Mouse (Mus musculus): ENCODE results near the gene Fer. TPM values are rescaled to one million over a fixed set of nuclear protein-coding genes. Genes with fewer than 3 reads are reported as not detected.

Gene Fer
- polyA plus RNA-seq, 1 experiment from 2014 or later, result 27.1 TPM

DNA sequence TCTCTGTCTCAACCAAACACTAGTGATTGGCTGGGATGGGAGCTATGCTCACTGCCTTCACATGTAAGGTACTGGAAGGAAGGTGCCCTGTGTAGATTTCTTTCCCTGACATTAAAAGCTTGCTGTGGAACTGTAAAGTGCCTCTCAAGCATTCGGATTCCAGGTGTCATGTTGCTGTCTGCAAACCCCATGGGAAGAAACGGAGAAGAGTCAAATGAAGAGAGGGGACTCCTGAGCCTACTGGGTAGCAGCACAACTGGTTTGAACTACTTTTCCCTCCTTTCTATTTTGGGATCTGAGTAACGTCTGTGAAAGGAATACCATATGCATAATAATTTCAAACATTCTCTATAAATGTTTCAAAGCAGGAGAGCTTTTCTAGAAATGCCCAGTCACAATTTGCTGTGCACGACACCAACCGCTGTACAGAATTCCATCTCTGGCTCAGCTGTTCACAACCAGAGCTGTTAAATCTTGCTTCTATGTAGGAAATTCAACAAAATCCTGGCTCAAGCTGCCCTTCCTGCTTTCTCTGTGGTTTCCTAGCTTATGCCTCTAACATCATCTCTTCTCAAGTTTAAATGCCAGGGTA lies 256.9 kb downstream of the Fer start:
- DNase-seq (ENCODE audit: extremely low spot score, low spot score), result no peak
- Histone ChIP-seq H3K9me3 (no peaks in the 10 kb centered on the region), H3K27me3 (ENCODE audit: poor library complexity, severe bottlenecking) (no peaks in the 10 kb centered on the region), H3K4me3 (no peak overlapping the region), H3K4me1 (peaks cover 4% of the 10 kb centered on the region; the same call in 1 of the 2 replicates), H3K36me3 (replicated peaks) (no peaks in the 10 kb centered on the region), H3K27ac (no peak overlapping the region)
- WGBS, result 80% methylated on average over 5 of the region's 5 CpGs

DNA sequence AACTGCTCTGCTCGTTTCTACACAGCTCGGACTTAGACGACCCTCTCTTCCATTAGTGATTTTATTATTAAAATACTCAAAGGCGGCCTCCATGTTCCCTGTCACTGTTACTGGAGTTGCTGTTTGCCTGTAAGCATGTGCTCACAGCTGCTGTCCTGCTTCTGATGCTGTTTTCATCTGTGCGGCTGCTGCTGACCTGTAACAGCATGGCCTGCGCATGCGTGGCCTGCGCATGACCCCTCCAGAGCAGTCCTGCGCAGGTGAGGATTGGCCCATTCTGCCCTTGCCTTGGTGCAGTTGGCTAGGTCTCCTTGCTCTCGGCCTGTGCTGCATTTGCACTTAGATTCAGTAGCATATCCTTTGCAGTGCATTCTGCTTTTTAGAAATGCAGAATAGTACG lies 259.7 kb downstream of the Fer start:
- H3K4me3 ChIP-seq, result no peak overlapping the region
- WGBS, result 90% methylated on average over 11 of the region's 11 CpGs
- H3K4me1 ChIP-seq, result no peaks in the 10 kb centered on the region
- H3K9me3 ChIP-seq, result no peaks in the 10 kb centered on the region
- no peak overlapping the region for H3K27ac ChIP-seq
- no peak for DNase-seq (ENCODE audit: extremely low spot score, low spot score)
- no peaks in the 10 kb centered on the region for H3K36me3 ChIP-seq (replicated peaks)
- H3K27me3 ChIP-seq (ENCODE audit: poor library complexity, severe bottlenecking), result no peaks in the 10 kb centered on the region

DNA sequence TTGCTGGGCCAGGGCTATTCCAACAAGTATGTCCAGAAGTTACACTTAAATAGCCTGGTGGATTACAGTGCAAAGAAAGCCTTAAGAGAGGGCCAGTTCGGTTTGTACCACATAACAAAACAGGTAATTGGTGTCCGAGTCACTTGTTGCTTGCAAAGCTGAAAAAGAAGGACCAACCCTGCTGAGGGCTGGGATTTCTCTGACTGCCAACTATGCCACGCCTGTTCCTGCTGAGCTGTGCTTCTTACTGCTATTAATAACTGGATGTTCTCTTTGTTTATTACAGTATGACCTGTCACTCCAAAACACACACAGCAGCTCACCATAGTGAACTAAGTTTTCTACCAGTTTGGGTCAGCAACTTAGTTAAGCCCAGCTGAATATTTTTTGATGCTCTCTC lies 260.9 kb downstream of the Fer start:
- H3K36me3 ChIP-seq (replicated peaks), result no peaks in the 10 kb centered on the region
- 84% methylated on average over 3 of the region's 3 CpGs for WGBS
- no peaks in the 10 kb centered on the region for H3K27me3 ChIP-seq (ENCODE audit: poor library complexity, severe bottlenecking)
- H3K27ac ChIP-seq, result no peak overlapping the region
- no peaks in the 10 kb centered on the region for H3K4me1 ChIP-seq
- no peaks in the 10 kb centered on the region for H3K9me3 ChIP-seq
- no peak for DNase-seq (ENCODE audit: extremely low spot score, low spot score)
- no peak overlapping the region for H3K4me3 ChIP-seq

DNA sequence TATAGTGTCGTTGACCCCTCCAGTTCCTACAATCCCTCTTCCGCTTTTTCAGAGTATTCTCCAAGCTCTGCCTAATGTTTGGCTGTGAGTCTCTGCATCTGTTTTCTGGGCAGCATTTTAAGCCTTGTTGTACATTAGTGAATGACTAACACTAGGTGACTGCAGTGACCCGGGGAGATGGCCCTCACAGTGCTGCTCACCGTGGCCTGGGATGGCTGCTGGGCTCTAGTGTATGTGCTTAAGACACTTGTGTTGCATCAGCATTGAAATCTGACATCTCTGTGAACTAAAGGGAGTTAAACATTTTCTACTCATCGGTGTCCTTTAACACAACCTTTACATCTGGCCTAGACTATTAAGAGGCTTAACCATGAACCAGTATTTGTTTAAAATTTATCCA lies 264.0 kb downstream of the Fer start:
- H3K4me3 ChIP-seq, result no peak overlapping the region
- no peaks in the 10 kb centered on the region for H3K9me3 ChIP-seq
- no peaks in the 10 kb centered on the region for H3K36me3 ChIP-seq (replicated peaks)
- H3K27me3 ChIP-seq (ENCODE audit: poor library complexity, severe bottlenecking), result no peaks in the 10 kb centered on the region
- DNase-seq (ENCODE audit: extremely low spot score, low spot score), result no peak
- no peak overlapping the region for H3K27ac ChIP-seq
- WGBS, result 91% methylated on average over 5 of the region's 5 CpGs
- peaks cover 5% of the 10 kb centered on the region; the same call in 1 of the 2 replicates for H3K4me1 ChIP-seq

DNA sequence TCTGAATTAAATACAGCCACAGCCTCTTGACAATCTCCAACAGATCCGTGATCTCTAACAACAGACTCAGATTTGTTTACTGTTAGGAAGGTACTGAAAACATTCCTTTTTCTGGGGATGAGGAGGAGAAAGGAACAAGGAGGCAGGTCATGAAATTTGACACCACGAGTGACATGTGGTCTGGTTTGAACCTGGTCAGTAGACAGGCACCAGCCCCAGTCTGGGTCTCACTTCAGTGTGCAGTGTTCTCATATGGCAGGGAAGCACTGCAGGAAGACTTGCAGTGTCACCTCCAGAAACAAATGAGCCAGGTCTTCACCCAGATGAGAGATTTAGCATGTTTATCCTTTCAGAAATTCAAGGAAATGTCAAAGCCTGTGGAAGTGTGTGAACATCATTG lies 266.9 kb downstream of the Fer start:
- Histone ChIP-seq H3K4me1 (peaks cover 5% of the 10 kb centered on the region; the same call in 1 of the 2 replicates), H3K36me3 (replicated peaks) (no peaks in the 10 kb centered on the region), H3K9me3 (no peaks in the 10 kb centered on the region), H3K27me3 (ENCODE audit: poor library complexity, severe bottlenecking) (no peaks in the 10 kb centered on the region), H3K4me3 (no peak overlapping the region), H3K27ac (no peak overlapping the region)
- WGBS, result 67% methylated on average over 2 of the region's 2 CpGs
- DNase-seq (ENCODE audit: extremely low spot score, low spot score), result no peak

DNA sequence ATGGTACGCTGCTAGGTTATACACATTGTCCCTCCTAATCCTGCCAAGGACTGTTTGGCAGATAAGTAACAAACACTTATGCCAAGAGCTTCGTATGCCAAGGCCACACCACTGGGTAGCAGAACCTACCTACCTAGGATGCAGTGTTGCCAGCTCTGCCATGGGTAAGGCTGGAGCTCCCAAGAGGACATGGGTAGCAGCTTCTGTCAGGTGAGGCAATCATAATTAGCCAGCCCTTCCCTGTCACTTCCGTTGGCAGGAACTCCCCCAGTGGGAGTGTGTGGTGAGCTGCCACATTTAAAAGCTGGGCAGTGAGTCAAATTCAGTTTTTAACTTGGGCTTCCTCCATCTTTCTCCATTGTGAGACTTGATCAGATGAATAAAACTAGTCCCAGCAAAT lies 267.5 kb downstream of the Fer start:
- WGBS, result 84% methylated on average over 3 of the region's 3 CpGs
- Histone ChIP-seq H3K27me3 (ENCODE audit: poor library complexity, severe bottlenecking) (no peaks in the 10 kb centered on the region), H3K4me3 (no peak overlapping the region), H3K4me1 (peaks cover 5% of the 10 kb centered on the region; the same call in 1 of the 2 replicates), H3K9me3 (no peaks in the 10 kb centered on the region), H3K36me3 (replicated peaks) (no peaks in the 10 kb centered on the region), H3K27ac (no peak overlapping the region)
- no peak for DNase-seq (ENCODE audit: extremely low spot score, low spot score)

DNA sequence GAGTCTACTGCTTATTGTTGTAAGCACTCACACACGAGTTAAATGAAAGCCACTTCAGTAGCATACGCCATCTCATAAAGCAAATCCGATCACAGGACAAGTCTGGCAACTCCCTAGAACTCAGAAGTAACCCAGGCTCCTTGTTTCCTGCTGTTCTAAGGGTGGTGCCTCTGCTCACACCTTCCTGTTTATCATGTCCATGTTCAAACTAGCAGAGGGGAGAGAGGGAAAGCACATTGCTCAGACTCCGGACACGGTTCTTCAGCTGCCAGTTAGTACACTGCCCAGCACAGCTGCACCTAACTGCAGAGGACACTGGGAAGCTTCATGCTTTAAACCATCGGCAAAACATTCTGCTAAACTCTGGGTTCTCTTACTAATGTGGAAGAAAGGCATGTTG lies 269.3 kb downstream of the Fer start:
- no peaks in the 10 kb centered on the region for H3K36me3 ChIP-seq (replicated peaks)
- peaks cover 5% of the 10 kb centered on the region; the same call in 1 of the 2 replicates for H3K4me1 ChIP-seq
- H3K4me3 ChIP-seq, result no peak overlapping the region
- H3K27me3 ChIP-seq (ENCODE audit: poor library complexity, severe bottlenecking), result no peaks in the 10 kb centered on the region
- H3K27ac ChIP-seq, result no peak overlapping the region
- DNase-seq (ENCODE audit: extremely low spot score, low spot score), result no peak
- no peaks in the 10 kb centered on the region for H3K9me3 ChIP-seq
- 85% methylated on average over 6 of the region's 6 CpGs for WGBS

DNA sequence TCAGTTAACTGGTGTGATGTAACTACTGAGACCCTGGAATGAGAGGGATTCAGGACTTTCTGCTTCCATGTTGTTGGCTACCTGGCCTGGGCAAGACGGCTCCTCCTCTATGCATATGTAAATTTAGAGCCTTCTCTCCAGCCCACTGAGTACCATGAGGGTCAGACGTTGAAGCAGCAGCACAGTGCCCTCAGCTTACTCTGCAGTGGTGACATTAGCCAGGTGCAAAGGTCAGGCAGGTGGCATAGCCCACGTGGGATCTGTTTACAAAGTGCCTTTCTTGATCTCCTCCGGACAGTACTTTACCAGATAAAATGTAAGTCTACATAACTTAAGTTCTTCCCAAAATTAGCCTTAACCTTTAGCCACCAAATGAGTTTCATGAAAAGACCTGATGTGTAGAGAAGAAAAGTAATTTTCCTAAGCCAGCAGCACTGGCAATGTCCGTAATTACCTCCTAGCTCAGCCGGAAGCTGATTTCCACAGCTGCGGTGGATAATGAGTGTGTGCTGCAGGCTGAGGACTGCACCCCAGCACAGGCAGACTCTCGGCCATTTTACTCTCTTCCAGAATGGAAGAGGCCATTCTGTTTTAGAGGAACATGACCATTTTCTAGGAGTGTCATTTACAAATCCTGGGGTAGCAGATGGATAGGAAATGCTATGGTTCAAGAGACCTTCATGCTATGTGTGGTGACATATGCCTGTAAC lies 273.2 kb downstream of the Fer start:
- no peak overlapping the region for H3K27ac ChIP-seq
- H3K4me3 ChIP-seq, result no peak overlapping the region
- no peaks in the 10 kb centered on the region for H3K4me1 ChIP-seq
- no peaks in the 10 kb centered on the region for H3K9me3 ChIP-seq
- DNase-seq (ENCODE audit: extremely low spot score, low spot score), result no peak
- no peaks in the 10 kb centered on the region for H3K27me3 ChIP-seq (ENCODE audit: poor library complexity, severe bottlenecking)
- 70% methylated on average over 8 of the region's 8 CpGs for WGBS
- H3K36me3 ChIP-seq (replicated peaks), result peaks cover 14% of the 10 kb centered on the region; the same call in 1 of the 2 replicates

DNA sequence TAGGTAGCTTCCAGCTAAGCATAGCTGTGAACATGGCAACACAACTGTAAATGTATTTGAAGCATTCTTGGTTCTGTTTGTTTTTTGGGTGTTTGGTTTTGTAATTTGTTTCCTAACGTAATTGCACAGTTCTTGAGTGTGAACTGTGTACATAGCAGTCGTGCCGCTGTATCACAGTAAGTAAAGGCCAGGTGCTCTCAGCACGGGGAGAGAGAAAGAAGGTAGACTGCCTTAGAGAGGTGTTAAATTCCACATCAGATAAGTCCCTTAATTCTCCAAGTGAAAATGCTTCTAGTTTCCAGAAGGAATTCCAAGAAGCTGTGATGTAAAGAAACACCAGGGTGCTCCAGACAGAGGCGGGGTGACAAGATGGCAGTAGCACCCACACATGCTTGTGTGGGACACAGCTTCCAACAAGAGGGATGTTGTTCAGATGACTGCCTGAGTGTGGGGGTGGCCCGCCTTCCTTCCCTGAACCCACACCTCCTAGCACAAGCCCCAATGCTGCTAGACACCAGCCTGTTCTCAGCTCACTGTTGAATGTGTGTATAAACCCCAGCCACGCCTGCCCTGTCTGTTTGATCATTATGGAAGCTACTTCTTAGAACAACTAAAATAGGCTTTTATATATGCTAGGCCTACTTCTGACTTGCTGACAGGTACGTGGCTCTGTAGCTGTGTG lies 275.3 kb downstream of the Fer start:
- Histone ChIP-seq H3K27me3 (ENCODE audit: poor library complexity, severe bottlenecking) (no peaks in the 10 kb centered on the region), H3K9me3 (no peaks in the 10 kb centered on the region), H3K4me3 (no peak overlapping the region), H3K4me1 (no peaks in the 10 kb centered on the region), H3K36me3 (replicated peaks) (peaks cover 14% of the 10 kb centered on the region; the same call in 1 of the 2 replicates), H3K27ac (no peak overlapping the region)
- no peak for DNase-seq (ENCODE audit: extremely low spot score, low spot score)
- 91% methylated on average over 8 of the region's 8 CpGs for WGBS

DNA sequence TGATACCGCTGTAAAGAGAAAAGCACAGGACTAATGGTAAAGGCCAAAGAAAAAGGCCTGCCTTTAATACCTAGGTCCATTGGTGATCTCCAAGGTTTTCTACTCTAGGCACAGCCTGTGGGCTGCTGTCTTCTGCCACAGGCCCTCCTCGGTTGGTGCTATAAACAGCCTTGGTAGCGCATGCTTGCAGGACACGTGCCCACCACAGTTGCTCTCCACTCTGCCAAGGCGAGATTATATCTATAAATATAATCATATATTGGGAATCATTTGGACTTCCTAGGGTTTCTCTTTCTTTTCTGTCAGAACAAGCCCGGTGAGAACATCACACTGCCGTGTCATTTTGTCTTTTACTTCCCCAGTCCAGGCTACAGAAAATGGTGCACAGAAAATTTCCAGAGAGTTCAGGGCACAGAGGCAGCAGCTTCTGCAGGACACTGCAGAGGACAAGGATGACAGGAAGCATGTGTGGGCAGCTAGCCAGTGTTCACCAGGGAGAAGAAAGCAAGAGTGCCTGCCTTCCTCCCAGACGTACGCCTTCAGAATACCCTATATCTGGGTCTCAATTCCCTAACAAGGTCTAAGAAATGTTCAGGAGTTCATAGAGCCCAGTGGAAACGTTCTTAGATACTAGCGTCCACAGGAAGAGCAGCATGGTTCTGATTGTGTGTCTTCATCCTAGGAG lies 276.5 kb downstream of the Fer start:
- H3K9me3 ChIP-seq, result no peaks in the 10 kb centered on the region
- no peaks in the 10 kb centered on the region for H3K4me1 ChIP-seq
- no peak overlapping the region for H3K27ac ChIP-seq
- 94% methylated on average over 11 of the region's 11 CpGs for WGBS
- H3K4me3 ChIP-seq, result no peak overlapping the region
- H3K27me3 ChIP-seq (ENCODE audit: poor library complexity, severe bottlenecking), result no peaks in the 10 kb centered on the region
- no peak for DNase-seq (ENCODE audit: extremely low spot score, low spot score)
- H3K36me3 ChIP-seq (replicated peaks), result peaks cover 14% of the 10 kb centered on the region; the same call in 1 of the 2 replicates

DNA sequence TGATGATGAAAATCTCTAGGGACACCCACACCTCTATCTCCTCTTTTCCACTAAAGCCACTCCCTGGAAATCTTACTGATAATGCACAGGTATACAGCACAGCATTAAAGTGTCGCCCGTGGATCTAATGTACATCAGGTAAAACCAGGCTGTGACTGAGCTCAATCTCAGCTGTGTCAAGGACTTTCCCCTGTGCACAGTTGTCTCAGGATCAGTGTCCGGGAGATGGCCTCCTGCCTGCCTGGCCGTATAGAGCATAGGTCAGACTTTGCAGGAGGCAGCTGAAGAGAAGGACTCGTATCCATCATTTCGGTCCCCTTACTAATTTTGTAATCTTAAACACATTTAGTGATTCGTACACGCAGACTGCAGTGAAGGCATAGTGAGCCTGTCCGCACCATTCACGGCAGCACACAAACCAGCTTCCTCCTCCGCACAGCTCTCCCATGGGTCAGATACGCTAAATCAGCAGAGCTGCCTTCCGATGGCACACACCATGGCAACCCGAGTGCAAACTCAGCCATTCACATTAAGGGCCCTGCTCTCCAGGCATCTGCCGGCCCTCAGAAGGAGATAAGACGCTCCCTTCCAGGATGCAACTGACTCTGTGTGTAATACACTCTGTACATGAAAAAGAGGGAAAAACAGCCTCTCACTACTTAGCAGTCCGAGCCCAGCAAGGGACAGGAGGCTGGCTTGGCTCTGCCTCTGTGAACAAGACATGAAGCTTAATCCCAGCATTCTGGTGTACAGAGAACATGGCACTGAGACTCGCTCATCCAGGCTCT lies 277.4 kb downstream of the Fer start:
- WGBS, result 90% methylated on average over 18 of the region's 18 CpGs
- H3K9me3 ChIP-seq, result no peaks in the 10 kb centered on the region
- H3K27ac ChIP-seq, result no peak overlapping the region
- H3K4me3 ChIP-seq, result no peak overlapping the region
- peaks cover 14% of the 10 kb centered on the region; the same call in 1 of the 2 replicates for H3K36me3 ChIP-seq (replicated peaks)
- no peak for DNase-seq (ENCODE audit: extremely low spot score, low spot score)
- H3K4me1 ChIP-seq, result no peaks in the 10 kb centered on the region
- H3K27me3 ChIP-seq (ENCODE audit: poor library complexity, severe bottlenecking), result no peaks in the 10 kb centered on the region

DNA sequence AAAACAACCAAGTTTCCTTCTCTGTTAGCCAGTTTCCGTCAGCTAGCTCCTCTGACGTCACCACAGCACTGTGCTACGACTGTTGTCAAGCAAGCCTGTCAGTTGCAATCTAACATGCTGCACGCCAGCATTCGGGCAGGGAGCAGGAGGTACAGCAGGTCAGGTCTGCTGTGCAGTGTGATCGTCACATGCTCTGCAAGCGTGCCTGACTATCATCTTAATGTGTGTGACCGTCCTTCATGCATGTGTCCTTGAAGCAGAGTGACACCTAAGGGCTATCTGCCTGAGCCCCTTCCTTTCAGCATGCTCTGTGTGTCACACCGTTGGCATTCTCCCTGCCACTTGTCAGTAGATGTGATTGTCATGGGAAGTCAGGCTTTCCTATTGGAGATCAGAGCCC lies 279.0 kb downstream of the Fer start:
- H3K27me3 ChIP-seq (ENCODE audit: poor library complexity, severe bottlenecking), result no peaks in the 10 kb centered on the region
- H3K9me3 ChIP-seq, result no peaks in the 10 kb centered on the region
- no peak for DNase-seq (ENCODE audit: extremely low spot score, low spot score)
- no peak overlapping the region for H3K4me3 ChIP-seq
- WGBS, result 92% methylated on average over 9 of the region's 9 CpGs
- no peaks in the 10 kb centered on the region for H3K4me1 ChIP-seq
- H3K36me3 ChIP-seq (replicated peaks), result peaks cover 14% of the 10 kb centered on the region; the same call in 1 of the 2 replicates
- no peak overlapping the region for H3K27ac ChIP-seq

All from forebrain, embryonic 10.5 days (tissue).